Mouse (Mus musculus): ENCODE data around the gene Galt. TPM values are rescaled to one million over a fixed set of nuclear protein-coding genes. Genes with fewer than 3 reads are reported as not detected.

Galt gene
- total RNA-seq (2021), result 10 to 100 TPM; 27.0 to 41.1 TPM
- long read RNA-seq, experiment 1, transcript Galt-201 (11 exons, 1,595 nt), result major isoform, 17 of 27 reads
- long read RNA-seq, experiment 1, partial matches to known transcripts, result 5 of 27 reads
- long read RNA-seq, experiment 1, other reads (novel, unspliced or antisense), result 5 of 27 reads
- long read RNA-seq, experiment 2, transcript Galt-201 (11 exons, 1,595 nt), result major isoform, 20 of 36 reads
- long read RNA-seq, experiment 2, partial matches to known transcripts, result 7 of 36 reads
- long read RNA-seq, experiment 2, other reads (novel, unspliced or antisense), result 8 of 36 reads

DNA sequence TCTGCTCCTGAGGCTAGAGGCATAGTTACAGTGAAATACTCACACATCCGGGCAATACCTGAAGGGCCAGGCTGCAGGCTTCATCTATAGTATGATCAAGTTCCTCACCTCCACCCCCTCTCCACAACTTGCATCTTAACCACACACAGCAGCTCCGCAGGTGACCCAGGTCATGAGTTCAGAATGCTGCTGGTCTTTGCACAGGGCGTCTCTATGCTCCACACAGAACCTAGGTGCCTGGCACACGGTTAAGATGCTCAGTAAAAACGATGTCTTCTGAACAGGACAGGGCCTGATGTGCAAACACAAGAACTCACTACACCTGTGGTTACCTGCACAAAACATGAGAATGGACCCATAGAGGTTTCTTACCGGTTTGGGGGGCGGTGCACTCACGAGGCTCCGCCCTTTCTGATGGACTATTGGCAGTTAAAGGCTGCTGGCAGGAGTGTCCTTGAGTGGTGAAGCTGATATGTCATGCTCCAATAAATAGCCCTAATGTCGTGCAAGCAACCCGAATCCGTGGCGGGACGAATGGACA, at the start of gene Galt:
TSS of gene Galt (plus strand) at position 432 of the 541 bp plus-strand sequence.
- no peak for DNase-seq
- intact Hi-C loops (cut with DNase I), result loop anchor here (10.0 kb wide), 1 partner anchor 1200 kb away; no protein-coding TSS in a partner anchor
- H3K27ac ChIP-seq, result peak within 1 kb of the TSS; percentile 97
- no peak for TF ChIP-seq CTCF (IDR thresholded peaks at IDR 0.05)
- H3K4me3 ChIP-seq, result peak within 1 kb of the TSS; percentile 92

DNA sequence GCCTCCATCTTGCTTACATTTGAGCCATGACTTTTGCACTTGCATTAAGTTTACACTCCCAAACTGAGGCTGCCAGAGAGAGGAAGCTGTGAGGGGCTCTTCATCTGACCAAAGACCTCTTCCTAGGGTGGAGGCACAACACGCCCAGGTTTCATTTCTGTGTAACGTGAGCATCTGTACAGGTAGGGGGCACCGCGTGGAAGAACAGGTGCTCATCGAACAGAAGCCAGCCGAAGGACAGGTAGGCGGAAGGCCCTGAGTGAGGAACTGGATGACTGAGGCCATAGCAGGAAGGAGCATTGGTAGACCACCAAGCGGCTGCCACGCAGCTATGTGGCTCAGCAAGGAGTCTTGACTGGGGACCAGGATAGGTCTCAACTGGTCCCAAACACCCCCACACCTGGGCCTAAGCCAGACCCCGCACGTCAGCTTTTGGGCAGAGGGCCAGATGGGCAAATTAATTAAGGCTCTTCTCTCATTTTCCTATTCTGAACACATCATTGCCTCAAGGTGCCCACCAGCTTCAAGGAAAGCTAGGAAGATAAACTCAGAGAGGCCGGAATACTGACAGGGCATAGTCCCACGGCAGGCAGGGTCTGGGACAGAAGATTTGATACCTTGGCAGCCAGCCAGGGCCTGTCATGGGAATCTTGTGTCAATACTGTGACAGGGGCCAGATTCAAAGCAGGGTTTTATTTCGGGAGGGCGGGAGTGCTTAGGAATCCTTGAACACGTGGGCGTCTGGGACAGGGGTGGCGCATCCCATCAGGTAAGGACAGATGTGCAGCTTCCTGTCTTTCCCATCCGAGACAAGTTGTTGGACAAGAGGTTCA, 48.9 kb upstream of the Galt start:
- TF ChIP-seq CTCF (IDR thresholded peaks at IDR 0.05), result no peak
- intact Hi-C loops (cut with DNase I), result loop anchor here (2.0 to 5.0 kb wide), 2 partner anchors 184 to 237 kb away; no protein-coding TSS in a partner anchor
- Histone ChIP-seq H3K27ac (0 out of 2 replicates have a peak overlapping the region, but pooled peaks have one; percentile 2), H3K4me3 (no peak overlapping the region)
- peak; percentile 69 for DNase-seq

DNA sequence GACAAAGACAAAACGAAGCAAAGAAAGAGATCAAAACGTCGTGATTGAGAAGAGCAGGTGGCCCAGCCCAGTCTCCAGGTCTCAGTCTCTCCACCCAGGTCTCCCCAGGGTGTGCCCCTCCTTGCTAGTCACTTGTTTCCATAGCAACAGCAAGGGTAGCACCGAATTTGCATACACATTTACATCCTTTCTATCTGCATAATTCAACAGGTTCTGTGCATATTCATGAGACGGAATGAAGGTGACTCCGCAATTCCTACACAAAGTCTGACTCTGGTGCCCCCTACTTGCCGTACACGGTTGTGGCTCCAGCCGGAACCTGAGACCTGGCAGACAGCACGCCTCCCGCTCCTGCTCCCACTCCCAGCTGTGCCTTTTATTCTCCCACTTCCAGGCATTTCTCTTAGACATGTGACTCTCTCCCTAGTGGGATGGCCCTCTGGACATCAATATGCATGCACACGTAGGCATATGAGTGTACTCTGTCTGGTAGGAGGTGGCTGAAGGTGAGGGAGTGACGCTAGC, 48.0 kb upstream of the Galt start:
- TF ChIP-seq CTCF (IDR thresholded peaks at IDR 0.05), result peak; percentile 78
- intact Hi-C loops (cut with DNase I), result loop anchor here (2.0 to 5.0 kb wide), 2 partner anchors 185 to 238 kb away; no protein-coding TSS in a partner anchor
- Histone ChIP-seq H3K27ac (0 out of 2 replicates have a peak overlapping the region, but pooled peaks have one; percentile 2), H3K4me3 (peak overlapping the region; percentile 50)
- peak; percentile 80 for DNase-seq

DNA sequence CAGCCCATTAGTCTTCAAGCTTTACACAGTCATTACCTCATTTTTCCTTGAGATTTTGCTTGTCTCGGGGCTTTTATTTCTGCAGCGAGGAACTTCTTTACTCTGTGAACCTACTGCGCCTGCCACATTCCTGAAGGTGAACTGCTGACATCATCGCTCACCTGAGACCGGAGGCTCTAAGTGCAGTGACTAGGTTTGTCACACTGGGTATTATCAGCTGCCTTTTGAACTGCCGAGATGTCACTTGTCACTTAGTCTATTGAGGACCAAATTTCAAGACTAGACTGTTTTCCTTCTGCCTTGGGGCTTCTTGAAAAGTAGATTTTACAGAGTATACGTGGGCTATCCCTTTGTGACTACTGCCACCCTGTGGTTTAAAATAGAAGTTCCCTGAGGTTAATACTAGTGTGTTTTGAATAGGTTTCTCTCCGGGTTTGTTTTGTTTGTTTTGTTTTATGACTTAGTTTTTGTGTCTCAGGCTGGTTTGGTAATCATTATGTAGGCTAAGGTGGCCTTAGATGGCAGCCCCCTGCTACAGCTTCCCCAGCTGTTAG, 46.8 kb upstream of the Galt start:
- no peak for DNase-seq
- Histone ChIP-seq H3K27ac (no peak overlapping the region), H3K4me3 (no peak overlapping the region)
- intact Hi-C loops (cut with DNase I), result loop anchor here (2.0 to 5.0 kb wide), 4 partner anchors 53 to 186 kb away; no protein-coding TSS in a partner anchor
- TF ChIP-seq CTCF (IDR thresholded peaks at IDR 0.05), result peak; percentile 81

DNA sequence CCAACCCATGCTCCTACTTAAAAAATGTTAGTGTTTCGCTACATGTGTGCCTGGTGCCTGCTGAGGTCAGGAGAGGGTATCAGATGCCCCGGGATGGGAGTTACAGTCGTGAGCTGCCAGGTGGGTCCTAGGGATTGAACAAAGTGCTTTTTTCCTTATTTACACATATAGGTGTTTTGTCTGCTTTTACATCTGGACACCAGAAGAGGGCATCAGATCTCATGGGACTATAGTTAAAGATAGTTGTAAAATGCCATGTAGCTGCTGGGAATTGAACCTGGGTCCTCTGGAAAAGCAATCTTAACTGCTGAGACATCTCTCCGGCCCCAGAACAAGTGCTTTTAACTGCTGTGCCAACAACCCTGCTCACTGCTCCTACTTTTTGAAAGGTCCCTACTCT, 44.8 kb upstream of the Galt start:
- intact Hi-C loops (cut with DNase I), result no loop called here
- Histone ChIP-seq H3K27ac (no peak overlapping the region), H3K4me3 (no peak overlapping the region)
- DNase-seq, result no peak
- TF ChIP-seq CTCF (IDR thresholded peaks at IDR 0.05), result peak; percentile 38

DNA sequence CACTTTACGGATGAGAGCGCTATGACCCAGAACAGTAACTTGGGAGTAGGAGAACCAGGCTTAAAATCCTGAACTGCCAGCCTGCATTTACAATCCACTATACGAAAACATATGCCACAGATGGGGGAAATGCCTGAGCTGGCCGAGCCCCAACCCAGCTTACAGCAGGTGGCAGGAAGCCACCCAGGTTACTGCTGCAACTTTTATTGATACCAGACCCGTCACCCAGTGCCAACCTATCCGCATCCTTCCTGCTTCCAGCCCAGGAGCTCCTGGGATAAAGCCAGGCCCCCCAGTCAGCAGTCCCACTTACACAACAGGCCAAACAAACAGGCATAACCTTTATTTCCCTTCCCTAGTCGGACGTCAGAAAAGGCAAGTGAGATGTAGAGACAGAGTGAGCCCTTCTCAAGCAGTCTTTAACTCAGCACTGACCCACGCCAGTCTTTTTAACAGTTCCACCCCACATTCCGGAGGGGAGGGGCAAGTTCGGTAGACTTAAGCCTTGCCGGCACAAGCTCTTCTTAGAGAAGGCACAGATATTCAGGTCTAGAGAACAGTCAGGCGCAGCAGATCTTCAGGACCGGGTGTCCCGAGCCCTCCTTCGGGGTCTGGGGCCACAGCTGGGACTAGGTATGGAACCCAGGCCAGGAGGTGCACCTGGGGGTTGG, 43.2 kb upstream of the Galt start:
- DNase-seq, result peak; percentile 47
- peak overlapping the region; percentile 95 for H3K27ac ChIP-seq
- peak overlapping the region; percentile 84 for H3K4me3 ChIP-seq
- intact Hi-C loops (cut with DNase I), result no loop called here
- TF ChIP-seq CTCF (IDR thresholded peaks at IDR 0.05), result no peak

DNA sequence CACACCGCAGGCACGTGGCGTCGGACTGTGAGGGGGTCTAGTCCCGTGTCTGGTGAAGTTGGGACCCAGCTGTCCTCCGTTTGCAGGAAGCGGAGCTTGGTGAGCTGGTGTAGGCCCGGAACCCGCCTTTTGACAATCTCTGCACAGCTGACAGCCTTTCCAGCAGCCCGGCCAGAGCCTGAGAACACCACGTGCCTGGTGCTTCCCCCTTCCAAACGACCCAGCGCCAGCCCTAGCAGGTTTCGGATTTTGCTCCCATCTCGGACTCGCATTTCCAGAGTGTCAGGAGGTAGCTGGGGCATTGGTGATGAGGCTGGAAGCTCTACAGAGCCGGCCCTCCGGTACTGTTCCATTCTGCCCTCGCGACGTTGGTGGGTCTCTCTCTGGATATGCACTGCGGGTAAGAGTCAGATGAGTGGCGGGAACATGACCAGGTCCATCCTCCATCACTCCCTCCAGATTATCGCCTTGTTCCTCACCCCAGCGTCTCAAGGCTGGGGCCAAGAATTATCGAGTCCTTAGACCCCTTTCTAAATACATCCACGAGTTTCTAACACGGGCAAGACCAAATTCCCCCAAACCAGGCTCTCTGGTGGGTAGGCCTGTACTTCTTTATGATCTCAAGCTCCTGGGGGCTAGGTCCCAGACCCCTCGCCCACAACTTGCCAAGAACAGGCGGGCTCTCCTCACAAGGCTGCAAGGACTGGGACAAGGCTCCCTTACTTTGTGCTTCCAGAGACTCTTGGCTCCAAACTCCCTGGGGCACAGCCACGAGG, 42.4 kb upstream of the Galt start:
- DNase-seq, result peak; percentile 82
- Histone ChIP-seq H3K4me3 (peak overlapping the region; percentile 84), H3K27ac (peak overlapping the region; percentile 95)
- intact Hi-C loops (cut with DNase I), result no loop called here
- TF ChIP-seq CTCF (IDR thresholded peaks at IDR 0.05), result no peak

DNA sequence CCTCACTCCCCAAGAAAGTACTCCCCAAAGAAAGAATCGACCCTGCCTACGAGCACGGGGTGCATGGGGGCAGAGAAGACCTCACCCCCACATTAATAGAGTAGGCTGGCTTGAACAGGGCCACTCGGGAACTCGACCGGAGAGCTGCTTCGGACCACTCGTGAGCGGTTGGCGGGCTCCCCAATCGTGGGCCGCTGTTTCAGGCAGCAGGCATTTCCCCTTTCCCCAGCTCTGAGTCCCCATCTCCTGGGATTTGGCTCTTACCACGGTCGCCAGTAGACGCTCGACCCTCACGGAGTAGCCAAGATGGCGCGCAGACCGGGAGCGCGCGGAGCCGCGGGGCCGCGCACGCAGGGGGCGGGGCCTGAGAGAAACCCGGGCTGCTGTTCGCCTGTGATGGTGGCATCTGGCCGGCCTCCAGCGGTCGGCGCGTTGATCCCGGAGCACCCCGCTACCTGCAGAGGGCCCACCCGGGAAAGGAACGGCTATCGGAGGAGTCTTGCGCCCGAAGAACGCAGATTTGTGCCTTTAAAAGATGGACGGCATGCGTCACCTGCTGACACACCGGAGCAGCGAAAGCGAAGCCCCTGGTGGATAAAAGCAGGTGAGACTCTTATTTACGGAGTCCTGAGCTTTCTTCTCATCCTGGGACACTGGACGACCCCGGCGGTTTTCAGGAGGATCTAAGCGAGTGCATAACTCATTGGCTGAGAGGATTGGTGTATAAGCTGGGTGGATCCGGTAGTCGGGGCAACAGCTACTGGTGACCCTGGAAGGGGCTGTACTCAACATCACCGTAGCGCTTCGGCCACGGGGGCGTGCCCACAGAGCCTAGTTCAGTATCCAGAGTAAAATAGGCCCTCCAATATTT, 41.6 kb upstream of the Galt start, which contains the start of gene Rpp25l:
TSS of gene Rpp25l (minus strand) at position 338 of the 871 bp plus-strand sequence.
- DNase-seq, result peak; percentile 91
- intact Hi-C loops (cut with DNase I), result loop anchor here (1.0 kb wide), 1 partner anchor 24 kb away; no protein-coding TSS in a partner anchor
- H3K4me3 ChIP-seq, result peak within 1 kb of the TSS; percentile 84
- H3K27ac ChIP-seq, result peak within 1 kb of the TSS; percentile 95
- peak; percentile 45 for TF ChIP-seq CTCF (IDR thresholded peaks at IDR 0.05)

DNA sequence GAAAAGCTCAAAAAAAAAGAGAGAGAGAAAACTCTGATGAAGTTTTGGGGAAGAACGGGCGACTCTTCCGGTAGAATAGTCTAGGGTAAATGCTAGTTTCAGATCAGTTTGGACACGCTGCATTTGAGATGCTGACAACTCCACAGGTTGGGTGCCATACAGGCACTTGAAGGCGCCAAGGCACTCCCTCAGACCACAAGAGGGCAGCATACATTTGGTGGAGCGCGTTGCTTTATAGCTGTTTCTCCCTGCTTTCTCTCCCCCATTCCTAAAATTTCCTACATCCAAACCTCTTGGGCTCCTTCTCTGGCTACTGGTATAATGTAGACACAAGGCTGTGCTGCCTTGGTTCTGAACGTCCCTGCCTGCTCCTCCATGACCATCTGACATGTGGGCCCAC, 40.8 kb upstream of the Galt start:
- peak; percentile 75 for DNase-seq
- intact Hi-C loops (cut with DNase I), result loop anchor here (1.0 kb wide), 1 partner anchor 23 kb away; no protein-coding TSS in a partner anchor
- Histone ChIP-seq H3K4me3 (peak overlapping the region; percentile 84), H3K27ac (peak overlapping the region; percentile 95)
- peak; percentile 90 for TF ChIP-seq CTCF (IDR thresholded peaks at IDR 0.05)

DNA sequence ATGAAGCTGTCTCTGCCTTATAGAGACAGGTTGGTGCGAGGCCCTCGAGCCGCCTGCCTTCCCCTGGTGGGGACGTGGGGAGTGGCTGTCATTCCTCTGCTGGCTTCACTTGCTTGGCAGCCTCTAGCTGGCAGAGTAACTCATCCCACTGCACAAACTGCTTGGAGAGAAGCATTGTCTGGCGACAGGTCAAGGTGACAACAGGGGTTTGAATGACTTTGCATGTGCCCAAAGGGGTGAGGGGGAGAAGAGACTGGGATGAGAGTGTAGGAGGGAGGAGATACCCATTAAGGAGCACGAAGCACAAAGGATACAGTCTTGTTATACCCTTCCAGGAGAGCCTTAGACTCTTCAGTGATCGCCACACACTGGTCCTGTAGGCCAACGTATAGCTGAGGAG, 39.9 kb upstream of the Galt start:
- DNase-seq, result no peak
- intact Hi-C loops (cut with DNase I), result no loop called here
- Histone ChIP-seq H3K27ac (no peak overlapping the region), H3K4me3 (no peak overlapping the region)
- TF ChIP-seq CTCF (IDR thresholded peaks at IDR 0.05), result no peak

Measured in gastrocnemius, adult 2 months (tissue).